Mouse (Mus musculus) CD4-positive, CD25-positive, alpha-beta regulatory T cell, adult 4 months (primary cell): Measurements from ENCODE around the gene Pde10a. TPM values are rescaled to one million over a fixed set of nuclear protein-coding genes. Genes with fewer than 3 reads are reported as not detected.

Experiments
- ATAC-seq: one replicate; pipeline ENCODE4 v1.8.0; 2017
- polyA plus RNA-seq, 2 experiments: library from polyadenylated mRNA; unstranded; fragments of 100-300 nt; shearing (Covaris generic); gene quantifications; one replicate each; pipeline ENCODE4 v1.2.1; 2017

The Pde10a gene
- polyA plus RNA-seq, 2 experiments from 2014 or later: 1.1 TPM; not detected in 1

DNA sequence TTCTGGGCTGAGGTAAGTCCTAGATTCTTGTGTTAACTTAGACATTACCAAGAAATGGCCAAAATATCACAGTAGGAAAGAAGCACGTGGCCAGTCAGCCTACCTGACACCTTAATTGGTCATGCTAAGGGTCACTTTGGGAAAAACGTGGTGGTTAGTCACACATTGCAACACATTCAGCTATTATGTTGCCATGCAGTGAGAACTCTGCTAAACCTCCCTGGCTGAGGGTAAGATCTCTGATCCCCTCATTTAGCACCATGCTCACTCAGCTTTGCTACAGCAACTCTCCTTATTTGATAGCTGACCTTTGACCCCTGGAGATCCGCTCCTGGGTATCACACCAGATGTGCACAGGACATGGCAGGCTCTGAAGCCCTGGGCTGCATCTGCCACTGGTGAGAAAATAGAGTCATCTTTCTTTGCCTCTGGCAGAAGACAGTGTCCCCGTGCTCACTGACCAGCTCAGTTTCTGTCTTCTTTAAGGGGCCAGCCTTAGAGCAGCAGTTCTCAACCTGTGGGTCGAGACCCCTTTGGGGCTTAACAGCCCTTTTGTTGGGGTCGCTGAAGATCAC is 449.7 kb downstream of the Pde10a start:
- no peak for ATAC-seq

DNA sequence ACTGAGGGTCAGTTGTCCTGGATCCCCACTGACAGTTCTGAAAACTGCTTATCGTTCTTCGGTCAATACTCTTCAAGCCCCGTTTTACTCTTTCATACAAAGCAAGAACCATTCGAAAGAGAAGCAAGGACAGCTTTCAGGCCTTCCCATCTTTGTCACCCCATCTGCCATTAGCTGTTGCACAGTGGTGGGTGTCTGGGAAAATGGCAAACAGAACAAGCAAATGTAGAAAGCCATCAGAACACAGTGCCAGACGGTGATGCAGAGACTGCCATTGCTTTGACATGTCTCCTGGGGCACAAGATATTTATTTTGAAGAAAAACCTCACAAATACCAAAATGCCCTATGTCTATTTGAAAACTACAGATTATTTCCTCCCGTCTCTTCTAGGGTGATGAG is 451.6 kb downstream of the Pde10a start:
- ATAC-seq: no peak

DNA sequence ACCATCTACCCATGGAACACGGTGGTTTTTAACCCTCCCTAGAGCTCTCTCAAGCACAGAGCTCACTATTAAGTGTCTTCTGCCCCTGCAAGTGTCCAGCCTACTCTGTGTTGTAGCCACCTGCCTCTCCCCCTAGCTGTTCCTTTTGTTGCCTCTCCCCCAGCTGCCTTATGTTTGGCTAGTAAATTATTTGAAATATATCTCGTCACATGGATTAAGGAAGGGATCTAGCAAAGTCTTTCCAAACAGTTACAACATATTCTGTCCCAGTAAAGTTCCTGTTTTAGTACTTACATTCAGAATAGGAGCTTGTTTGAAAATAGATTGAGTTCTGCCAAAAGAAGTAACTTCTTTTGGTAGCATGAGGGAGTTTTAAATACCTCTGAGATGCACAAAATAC is 452.1 kb downstream of the Pde10a start:
- no peak for ATAC-seq

DNA sequence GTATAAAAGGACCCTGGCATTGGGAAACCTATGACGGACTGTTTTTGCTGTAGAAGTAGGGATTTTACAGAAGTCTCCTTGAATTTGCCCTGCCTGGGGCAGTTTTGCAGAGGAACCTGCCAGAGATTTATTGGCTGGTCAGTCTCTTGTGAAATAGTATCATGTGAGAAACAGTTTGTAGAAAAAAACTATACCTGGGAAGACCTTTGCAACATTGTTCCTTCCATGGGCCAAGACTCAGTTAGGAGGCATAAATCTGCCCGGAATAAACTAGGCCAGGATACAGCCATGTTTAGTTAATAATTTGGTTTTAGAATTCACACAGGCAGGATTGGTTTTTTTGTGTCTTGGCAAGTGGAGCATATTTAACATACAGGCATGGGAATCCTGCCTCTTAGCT is 458.4 kb downstream of the Pde10a start:
- no peak for ATAC-seq

DNA sequence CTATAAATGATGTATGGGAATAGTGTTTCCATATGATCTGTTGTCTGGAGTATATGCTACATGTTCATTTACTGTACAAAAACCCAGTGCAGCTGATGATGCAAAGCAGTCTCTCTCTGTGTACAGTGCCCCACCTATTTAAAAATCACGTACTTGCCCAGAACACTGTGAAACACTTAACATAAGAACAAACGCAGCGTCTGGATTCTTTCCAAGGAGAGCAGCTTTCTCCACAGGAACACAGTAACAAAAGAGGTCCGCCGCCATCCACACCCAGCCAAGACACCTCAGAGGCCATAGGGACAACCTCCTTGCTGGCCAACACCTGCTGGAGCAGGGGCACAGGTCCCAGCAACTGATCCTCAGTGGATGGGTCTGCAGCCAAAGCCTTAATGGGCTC is 460.5 kb downstream of the Pde10a start:
- ATAC-seq: no peak

DNA sequence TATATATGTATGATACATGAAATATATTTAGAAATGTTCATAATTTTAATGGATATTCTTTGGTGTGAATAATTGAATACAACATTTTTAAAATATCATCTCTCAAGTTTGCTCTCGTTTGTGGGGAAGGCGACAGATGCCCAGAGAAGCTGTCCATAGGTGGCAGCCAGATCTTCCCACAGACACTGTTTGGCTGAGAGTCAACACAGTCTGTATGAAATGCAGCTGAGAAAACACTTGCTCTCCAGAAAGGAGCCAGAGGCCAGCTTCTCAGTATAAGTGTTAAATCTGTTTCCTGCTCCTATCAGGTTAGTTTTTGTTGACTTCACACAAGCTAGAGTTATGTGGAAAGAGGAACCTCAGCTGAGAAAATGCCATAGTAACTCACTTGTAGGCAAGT is 461.4 kb downstream of the Pde10a start:
- no peak for ATAC-seq

DNA sequence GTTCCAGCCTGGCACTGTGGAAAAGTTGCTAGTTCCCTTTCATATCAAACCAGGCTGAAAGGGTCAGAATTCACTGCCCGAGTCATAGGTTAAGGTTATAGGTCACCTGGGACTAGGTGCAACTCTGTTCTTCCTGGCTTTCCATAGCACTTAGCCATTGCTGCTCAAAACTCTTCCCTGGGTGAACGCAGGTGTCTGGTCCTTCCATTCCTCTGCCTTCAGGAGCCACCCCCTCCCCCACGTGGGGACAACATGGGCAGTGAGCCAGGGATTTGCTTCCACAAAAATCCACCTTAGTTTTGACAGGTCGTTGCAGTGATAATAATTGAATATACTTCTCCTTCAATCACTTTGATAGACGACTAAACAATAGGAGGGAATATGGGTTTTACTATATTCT is 462.2 kb downstream of the Pde10a start:
- ATAC-seq: no peak

DNA sequence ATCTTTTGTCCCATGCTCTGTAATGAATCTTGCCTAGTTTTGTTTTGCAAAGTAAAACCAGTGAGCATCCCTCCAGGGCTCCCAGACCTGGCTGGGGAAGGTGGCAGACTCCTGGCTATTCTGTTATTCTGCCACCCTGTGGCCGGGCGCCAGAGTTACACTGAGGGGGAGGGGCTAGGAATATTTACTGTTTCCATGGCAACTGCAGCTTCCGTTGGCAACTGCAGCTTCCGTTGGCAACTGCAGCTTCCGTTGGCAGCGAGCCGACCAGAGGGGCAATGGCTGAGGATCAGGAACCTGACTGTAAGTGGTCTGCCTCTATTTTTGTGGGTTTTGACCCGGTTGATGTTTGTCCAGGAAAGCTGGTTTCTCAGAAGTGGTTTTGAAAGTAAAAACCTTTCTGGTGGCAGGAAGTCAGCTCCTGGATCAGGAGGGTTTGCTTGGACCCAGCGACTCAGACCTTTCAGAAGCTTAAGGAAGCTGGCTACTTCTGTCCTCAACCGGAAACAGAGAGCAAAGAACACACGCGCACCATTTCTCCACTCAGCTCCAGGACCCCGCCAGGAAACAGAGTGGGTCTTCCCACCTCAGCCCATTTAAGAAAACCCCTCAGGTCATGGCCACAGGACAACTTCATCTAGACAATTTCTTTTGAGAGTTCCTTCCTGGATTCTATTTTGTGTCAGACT is 463.1 kb downstream of the Pde10a start, which contains the start of gene 1700010I14Rik:
TSS of gene 1700010I14Rik (plus strand) at position 215 of the 689 bp plus-strand sequence.
- peak; percentile 93 for ATAC-seq

DNA sequence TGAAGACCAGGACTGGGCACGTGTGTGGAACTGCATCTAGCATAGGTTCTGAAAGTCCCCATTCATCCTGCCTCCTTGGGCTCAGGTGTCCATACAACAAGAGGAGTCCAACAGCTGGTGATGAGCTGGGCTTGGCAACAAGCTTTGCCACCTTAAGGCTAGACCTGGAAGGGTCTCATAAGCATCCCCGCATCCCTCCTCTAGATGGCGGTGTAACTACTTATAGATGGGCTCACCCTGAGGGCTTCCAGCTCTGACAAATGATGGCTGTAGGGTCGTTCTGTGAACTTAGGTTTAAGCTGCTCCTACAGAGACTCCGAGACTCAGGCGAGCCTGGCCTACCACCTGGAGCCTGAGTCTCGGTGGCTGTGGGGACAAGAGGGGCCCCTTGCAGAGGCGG is 466.0 kb downstream of the Pde10a start:
- ATAC-seq: no peak

DNA sequence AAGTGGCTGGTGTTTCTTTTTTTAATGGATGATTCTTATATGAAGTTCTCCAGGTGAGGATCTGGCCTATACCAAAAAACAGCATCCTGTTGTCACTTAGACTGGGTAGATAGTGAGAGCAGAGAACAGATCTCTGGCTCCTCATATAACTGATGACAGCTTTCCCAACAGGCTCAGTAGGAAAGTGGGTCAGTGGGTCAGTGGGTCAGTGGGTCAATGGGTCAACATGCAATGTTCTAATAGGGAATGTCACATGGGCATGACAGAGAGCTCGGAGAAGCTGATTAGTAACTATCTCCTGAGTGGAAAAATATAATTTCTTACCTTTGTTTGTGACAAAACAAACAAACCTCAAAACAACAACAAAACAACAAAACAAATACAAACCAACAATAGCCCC is 470.2 kb downstream of the Pde10a start:
- ATAC-seq: no peak

DNA sequence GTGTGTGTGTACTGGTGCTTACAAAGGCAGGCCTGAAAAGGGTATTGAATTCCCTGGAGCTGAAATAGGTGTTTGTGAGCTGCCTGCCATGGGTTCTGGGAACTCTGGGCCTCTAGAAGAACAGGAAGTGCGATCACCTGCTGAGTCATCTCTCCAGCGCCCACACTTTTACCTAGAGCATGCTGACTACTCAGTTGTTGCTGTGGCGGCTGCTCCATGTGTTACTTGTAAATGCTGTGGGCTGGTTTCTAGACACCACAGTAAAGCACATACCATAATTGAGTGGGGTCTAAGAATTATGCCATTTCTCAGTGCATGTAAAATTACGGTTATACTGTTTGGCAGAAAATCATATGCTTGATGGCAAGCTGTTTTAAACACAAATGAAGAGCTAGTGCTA is 477.3 kb downstream of the Pde10a start:
- peak; percentile 77 for ATAC-seq

DNA sequence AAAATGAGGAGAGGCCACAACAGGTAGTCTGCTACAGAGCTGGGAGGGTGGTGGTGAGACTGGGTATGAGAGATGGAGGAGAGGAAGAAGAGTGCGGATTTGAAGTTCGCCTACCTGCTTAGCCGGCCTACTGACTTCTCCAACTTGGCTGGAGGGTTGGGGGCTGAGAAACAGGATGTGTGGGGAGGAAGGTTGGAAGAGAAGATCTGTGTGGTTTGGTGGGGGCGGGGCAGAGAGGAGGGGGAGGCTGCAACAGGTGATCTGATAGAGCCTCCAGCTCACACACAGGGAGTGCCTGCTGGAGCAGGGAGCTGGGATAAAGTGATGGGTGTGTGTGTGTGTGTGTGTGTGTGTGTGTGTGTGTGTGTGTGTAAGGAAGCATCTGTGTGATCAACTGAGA is 479.3 kb downstream of the Pde10a start:
- no peak for ATAC-seq

DNA sequence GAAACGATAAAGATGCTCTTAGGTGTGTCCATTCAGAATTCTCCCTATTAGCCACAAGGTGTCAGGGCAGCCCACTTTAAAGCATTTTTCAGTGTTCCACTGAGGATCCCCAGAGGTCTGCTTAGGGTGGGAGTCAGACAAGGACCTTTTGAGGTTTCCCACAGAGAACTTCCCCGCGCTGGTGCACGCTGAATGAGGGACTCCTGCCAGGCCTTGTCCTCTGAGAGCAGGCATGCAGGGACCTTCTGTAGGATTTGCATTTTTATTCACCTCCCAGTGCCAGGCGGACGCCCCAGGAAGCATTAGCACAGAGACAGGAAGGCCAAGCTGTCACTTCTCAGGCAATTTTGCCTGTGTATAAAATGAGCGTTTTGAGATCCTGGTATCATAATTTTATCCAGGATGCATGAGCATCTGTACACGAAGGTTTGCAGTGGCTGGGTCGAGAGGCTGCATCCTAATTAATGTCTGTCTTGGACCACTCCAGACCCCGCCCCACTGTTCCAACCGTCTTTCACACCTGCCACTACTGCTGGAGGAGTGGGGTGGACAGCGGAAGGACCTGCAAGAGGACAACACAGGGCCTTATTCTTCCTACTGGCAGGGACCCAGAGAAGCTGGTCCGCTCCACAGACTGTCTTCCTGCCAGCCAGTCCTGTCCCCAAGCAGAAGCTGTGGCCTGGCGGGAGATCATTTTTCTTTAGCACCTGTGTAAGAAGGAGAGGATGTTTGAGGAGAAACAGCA is 498.2 kb downstream of the Pde10a start:
- ATAC-seq: no peak

DNA sequence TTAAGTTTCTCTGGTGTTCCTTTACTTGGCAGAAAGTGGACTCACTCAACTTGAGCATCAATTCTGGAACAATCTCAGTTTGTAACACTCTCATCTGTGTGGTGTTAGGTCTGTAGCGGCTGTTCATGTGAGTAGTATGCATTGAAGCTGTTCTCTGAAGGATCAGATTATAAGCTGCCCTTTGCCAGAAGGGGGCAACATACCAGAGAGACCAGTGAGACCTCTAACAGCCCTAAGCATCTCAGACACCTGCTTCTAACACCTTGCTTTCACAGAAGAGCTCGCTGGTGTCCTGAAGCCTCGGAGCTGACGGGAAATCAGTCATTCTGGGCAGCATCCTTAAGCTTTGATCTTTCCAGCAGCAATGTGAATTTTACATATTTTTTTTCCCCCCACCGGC is 505.0 kb downstream of the Pde10a start:
- no peak for ATAC-seq

DNA sequence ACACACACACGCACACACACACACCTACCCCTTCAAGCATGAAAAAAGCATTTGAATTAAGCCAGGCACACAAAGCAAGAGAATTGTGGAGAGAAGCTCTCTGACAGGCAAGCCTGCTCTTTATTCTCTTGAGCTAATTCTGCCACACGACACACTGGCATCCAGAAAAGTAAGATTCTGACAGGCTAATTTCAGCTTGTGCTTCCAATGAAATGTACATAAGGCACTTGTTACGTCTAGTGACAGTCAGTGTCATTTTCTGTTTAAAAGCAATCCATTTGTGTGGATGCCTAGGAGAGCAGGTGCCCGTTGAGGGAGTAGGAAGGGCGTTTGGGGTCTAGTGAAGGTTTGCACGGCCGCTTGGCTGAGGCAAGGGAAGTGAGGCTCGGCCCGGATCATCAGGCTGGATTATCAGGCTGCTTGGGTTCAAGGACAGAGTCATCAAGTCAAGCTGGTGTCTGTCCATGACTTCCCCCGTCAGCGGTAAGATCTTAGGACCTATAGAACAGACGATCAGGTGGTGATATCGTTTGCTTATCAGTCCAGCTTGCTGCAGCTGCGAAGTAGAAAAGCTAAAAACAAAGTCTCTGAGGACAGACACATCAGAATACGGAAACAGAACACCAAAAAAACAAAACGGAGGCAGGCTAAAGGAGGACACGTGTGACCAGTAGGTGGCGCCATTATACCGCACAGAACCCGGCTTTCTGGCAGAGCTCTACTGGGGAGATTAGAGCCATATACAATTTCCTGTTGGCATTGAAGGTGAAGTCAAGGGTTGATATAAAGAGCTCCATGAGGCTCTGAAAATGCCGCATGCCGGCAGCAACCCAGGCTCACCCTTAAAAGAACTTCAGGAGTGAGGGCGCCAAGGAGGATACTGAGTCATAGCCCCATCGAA is 506.3 kb downstream of the Pde10a start:
- ATAC-seq: peak; percentile 79

DNA sequence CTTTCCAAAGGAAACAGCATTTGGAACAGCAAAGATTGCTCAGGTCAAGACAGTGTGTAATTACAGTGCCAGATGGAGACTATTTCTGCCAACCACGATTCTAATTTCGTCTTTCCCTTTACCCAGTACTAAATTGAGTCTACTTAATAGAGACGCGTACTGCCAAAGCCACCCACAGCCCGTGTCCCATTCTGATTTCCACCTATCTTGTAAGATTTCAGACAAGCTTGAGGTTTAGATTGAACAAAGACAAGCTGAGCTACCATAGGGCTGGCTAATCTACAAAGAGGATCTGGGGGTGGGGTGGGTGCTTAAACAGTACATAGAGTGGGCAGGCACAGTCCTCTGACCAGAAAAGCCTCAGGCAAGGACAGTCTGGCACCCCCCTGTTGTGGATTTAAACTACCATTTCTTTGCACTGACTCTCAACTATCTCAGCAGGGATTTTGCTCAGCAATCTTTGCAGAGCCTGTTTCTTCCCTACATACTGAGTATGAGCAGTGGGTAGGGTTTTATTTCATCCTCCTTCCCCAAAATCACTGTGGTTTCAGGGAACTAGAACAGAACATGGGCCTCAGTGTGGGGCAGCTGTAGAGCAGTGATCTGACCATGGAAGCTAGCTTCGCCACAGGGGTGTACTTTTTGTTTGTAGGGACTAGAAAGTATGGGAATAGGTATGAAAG is 507.3 kb downstream of the Pde10a start:
- no peak for ATAC-seq

DNA sequence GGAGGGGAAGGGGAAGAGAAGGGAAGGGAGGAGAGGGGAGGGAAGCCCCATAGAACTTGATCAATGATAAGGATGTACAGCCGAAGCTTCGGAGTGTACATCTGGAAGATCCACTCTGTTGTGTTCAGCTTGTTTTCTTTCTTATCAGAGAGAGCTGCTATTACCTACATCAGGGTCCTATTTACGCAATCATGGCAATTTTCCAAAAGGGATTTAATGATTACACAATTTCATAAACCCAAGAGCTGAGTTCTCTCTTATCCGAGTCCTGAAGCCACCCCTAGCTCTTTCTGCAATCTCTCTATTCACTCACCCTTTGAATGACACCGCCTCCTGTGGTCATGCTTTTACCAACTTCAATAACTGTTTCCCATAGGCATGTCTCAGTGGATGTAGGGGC is 508.3 kb downstream of the Pde10a start:
- no peak for ATAC-seq

DNA sequence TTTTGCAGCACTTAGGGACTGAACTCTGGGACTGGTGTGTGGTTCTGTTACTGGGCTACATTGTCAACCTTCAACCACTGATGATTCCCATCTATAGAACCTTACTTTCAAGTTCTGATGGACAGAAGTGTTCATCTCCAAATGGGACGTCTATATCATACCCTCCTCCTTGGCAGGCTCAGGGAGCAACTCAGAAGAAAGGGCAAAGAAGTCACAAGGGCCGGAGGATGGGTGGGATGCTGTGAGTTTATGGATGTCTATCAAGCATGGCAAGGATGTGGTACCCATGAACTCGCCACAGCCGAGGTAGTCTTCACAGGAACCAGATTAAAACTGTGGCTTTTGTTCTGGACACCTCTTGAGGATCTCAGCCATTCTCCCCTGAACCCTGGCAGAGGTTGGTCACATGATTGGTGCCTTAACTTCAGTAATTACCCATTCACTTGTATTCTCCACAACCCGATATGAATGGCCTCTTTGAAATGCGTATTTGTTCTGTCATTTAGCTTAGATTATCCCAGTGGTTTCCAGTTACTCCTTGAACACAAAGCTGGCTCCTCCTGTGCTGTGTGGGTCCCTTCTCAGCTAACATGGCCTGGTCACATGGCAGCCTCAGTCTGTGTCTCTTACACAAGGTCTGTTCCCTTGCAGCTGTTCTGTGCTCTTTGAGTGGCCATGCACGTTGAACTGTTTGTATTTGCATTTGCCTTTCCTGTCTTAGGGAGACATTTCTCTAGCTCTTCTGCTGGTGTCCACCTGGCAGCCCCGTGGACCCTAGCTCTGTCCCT is 510.6 kb downstream of the Pde10a start:
- no peak for ATAC-seq
